Mouse (Mus musculus) erythroid progenitor cell, adult 5-6 weeks (primary cell): ENCODE data around the gene Mapk10. TPM values are rescaled to one million over a fixed set of nuclear protein-coding genes. Genes with fewer than 3 reads are reported as not detected.
"Not testable (repeated sequence)": the region's sequence is repeated elsewhere in the genome, so short reads cannot be mapped to it uniquely, and the experiment has no call there.

Experiments used
- ATAC-seq: replicated peaks from 2 replicates; pipeline ENCODE4 v1.8.0; 2016; ENCODE audit warnings: moderate number of reproducible peaks, mild to moderate bottlenecking, moderate TSS enrichment, inconsistent platforms; ENCODE audit not compliant: poor library complexity, low FRiP score, severe bottlenecking
- total RNA-seq, 2 experiments: library from RNA; stranded (forward) in 1 of 2; stranded (reverse) in 1 of 2; fragments of 150-400 nt in 1 of 2; fragments of 186-747, 209-891 nt in 1 of 2; gene quantifications; 2 replicates each; pipeline versions ENCODE4 v1.2.3 to v1.2.4; 2015 to 2017; ENCODE audit warnings: low replicate concordance in 2 of 2

Gene Mapk10
- total RNA-seq, 2 experiments from 2014 or later = not detected

DNA sequence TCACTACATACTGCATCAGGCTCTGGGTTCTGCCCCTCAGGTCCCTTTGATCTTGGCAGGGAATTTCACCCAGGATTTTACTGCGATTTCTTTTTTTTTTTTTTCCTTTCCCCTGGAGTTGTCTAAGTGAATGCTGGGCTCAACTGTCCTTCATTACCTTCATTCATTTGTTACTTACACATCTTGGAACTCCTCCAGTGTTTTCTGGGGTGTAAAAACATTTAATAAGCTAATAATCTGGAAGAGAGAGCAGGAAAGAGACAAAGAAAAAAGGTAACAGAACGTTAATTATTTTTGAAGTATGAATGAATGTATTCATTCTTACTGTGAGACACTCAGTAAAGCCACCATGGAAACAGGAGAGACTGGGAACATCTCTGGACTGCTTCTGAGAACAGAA lies 219.4 kb downstream of the Mapk10 start:
- no peak for ATAC-seq

DNA sequence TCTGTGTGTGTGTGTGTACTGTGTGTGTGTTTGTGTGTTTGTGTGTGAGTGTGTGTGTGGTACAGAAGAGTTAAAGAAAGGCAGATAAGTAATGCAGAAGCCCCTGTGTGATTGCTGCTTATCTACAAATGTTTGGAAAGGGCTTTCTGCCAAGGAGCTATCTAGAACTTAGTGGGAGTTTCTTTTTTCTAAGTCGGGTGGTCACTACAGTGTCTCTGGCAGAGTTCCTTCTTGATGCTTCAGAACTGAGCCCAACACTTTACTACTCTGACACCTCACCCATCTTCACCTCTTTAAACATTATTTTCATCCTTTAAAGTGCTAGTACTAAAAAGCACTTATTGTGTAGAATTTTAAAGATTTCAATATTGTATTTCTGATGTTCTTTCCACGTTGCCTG lies 232.8 kb downstream of the Mapk10 start:
- no peak for ATAC-seq

DNA sequence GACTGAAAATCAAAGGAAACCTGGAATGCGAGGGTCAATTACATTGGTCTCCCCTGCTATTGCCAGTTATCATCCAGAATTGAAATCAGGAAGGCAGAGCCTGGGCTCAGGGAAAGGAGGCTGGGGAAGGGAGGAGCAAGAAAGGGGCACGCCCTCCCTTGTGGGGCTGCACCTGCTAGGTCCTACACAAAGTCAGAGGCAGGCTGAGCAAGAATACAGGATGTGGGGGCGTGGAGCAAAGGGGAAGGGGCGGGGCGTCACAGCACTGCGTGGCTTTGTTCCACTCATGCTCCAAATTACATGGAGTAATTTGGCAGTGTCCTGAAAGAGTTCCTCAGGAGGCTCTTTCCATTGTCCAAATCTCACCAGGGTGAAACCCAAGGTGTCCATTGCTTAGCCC lies 234.0 kb downstream of the Mapk10 start:
- no peak for ATAC-seq

DNA sequence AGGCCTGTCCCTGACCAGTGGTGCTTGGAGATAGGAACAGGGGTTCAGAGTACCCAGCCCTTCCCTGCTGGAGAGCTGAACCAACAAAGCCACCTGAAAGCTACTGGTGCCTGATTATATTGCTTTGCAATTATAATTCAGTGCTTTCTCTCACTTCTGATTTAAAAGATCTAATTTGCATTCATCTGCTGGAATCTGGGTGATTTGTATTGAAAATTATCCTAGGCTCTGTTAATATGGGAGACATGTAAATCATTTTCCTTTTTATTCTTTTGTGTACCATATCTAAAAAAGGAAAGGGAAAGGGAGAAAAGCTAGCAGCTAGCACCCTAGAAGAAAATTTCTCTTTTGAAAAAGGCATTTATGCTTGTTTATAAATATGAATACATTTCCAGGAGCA lies 234.6 kb downstream of the Mapk10 start:
- no peak for ATAC-seq

DNA sequence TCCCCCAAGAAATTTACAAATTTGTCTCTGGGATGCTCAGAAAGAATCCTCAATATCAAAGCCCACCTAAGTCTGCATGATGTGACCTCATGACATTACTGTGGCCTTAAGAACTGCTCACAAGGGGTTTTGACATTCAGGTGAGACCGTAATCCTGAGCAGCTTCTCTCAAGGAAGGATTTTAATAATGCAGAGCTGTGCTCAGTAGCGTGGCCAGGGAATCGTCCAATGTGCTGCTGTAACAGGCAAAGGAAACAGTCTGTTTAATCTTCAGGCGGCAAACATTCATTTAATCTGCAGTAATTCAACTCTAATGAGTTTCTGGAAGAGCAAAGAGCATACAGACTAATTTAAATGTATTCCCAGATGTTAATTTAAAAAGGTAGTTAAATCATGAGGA lies 236.7 kb downstream of the Mapk10 start:
- no peak for ATAC-seq

DNA sequence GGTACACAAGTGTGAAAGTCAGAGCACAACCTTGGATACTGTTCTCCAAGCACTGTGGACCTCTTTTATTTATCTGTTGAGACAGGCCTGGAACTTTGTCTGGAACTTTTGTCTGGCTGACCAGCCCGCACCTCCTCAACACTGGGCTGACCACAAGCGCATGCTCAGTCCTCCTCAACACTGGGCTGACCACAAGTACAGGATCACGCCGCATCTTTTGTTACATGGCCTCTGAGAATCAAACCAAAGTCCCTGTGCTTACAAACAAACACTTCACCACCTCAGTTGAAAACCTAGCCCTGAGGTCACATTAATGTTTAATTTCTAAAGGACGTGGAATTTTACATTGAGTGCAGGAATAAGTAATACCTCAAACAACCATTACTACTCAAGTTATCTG lies 246.7 kb downstream of the Mapk10 start:
- ATAC-seq = no peak

DNA sequence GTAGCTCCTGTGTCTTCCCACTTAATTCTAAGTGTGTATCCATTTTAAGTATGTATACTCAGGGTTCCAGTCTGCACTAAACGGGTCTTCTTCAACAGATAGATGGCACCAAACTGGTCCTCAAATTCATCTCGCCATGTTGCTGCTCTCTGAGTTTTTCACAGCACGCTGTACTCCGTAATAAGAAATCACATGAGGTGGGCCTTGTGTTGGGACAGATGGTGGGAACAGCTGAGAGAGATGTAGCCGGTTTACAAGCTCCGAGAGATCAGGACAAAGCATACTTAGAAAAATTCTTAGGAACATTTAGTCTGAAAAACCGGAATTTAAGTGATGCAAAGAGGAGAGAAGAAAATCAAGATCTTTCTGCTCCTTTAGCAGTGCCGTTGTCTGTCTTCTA lies 257.7 kb downstream of the Mapk10 start:
- ATAC-seq = no peak

DNA sequence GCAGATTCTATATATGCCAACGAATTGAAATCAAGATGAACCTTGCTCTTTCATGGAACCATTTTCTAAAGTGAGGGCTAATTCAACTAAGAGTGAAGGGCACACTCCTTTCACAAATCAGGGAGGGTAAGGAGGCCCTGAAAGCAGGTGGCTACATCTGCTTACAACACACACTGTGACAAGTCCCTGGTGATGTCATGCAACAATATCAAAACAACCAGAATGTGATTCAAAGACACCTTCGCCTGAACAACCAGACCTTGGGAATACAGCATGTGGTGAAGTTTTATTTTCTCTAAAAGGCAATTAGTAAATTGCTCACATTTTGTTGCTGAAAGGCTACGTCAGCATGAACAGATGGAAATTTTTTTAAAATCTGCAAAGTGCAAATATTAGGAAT lies 258.2 kb downstream of the Mapk10 start:
- ATAC-seq = no peak

DNA sequence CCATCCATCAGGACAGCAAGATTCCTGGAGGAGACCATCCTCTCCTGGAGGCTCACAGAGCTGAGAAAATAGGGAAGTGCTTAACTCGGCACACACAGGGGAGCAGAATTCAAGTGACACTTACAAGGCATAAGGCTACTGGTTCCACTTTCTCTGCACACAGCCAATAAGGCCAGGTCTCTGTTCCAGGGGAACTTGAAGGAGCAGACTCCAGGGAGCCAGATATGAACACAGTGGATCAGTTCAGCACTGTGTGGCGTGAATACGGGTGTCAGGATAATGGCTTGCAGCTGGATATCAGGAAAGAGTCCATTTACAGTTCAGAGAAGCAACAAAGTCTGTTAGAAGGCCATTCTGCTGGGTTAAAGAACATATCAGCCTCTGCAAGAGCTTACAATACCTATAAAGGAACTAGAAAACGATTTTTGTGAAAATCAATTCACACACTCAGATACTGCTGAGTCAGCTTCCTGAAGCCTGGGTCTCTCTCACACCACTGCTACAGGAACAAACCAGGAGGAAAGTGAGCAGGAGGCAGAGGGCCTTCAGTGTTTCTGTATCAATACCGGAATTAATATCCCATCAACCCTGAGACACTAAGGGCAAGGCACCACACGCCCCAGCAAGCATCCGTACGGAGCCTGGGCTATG lies 263.9 kb downstream of the Mapk10 start:
- ATAC-seq = no peak

DNA sequence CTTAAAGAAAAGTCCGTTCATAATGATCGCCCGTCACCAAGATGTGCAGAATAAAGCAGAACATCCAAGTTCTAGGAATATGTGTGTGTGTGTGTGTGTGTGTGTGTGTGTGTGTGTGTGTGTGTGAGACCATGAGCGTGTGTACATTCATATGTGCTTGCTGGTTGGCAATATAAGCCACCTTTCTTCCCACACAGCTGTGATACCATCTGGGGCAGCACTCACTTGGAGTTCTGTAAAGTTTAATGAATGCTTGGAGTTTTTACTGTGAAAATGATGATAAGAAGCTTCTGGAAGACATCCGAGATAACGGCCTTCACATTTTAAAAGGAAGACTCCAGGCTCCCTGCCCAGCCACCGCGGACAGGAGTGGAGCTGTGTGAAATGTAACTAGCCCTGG lies 264.5 kb downstream of the Mapk10 start:
- ATAC-seq = no peak

DNA sequence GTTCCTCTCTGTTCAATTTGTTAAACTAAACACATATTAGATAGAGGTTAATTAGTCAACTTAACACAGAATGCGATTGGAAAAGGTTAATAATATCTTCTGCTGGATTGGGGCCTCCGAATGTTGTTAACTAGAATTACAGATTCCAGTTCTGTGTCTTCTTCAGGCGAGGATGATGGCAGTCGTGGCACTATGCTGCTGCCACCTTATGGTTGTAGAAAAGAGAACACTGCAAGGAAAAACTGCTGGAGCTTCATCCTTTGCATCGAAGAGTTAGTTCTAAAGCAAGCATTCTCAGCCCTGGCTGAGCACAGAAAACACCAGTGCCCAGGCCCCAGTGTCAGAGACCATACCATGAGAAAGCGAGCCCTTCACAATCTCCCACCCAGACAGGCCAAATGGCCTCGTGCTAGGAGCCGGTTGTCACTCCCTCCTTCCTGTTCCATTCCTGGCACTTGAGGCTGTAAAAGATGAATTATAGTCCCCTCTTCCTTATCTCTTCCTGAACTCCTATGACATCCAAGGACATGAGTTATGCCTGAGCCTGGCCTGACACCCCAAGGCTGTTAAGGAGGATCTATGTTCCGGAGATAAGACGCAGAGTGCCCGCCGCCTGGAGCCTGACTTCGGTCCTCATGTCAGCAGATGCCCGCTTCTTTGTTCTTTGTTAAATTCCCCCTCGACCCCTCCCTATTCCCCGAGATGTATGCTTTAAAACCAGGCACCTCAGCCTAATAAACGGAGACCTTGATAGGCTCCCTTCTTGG lies 267.1 kb downstream of the Mapk10 start:
- ATAC-seq = not testable (repeated sequence)

DNA sequence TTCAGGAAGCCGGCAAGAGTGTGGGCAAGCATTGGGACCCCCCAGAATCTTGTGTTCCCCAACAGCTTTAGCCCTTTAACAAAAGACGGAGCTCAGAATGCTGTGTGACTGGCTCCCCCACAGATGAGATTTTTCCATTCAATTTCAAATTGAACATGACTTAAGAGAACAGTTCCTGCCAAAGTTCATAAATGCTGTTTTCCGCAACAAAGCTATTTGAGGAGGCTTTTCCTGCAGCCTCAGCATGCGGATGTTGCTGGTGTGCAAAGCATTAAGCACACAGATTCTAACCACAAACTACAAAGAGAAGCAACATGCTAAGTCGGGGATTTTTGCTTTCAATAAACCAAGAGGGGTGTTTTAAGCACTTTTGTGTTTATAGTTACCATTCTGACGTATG lies 281.0 kb downstream of the Mapk10 start:
- no peak for ATAC-seq

DNA sequence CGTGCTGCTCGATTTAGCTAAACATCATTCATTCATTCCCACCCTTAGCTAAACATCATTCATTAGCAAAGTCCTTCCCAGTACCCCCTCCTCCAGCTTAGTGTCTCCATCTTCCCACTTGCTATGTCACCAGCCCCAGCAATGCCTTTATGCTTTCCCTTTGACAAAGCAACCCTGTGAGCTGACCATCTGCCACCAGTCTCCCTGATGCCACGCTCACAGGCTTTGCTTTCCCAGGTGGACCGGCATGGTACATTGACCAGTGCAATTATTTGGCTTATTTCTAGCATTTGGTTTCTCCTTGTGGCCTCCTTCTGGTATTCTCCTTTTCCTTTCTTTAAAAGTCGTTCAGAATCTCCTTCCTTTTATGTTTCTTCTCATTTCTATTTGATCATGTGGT lies 284.3 kb downstream of the Mapk10 start:
- no peak for ATAC-seq

DNA sequence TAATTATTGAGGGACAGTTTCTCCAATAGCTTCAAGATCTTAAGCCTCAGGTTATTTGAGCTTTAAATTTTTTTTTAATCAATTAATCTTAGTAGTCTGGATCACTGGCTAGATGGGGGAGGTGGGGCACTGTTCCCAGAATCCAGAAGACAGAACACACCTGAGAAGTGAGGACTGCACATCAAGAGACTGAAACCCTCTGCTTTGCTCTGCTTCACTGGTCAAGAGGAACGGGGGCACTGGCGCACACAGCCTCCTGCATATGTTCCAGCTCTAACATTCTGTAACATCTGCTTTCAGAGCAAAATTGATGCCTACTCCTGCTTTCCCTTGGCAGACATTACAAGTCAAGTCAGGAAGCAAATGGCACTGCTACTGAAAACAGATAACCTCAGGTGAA lies 290.9 kb downstream of the Mapk10 start:
- no peak for ATAC-seq

DNA sequence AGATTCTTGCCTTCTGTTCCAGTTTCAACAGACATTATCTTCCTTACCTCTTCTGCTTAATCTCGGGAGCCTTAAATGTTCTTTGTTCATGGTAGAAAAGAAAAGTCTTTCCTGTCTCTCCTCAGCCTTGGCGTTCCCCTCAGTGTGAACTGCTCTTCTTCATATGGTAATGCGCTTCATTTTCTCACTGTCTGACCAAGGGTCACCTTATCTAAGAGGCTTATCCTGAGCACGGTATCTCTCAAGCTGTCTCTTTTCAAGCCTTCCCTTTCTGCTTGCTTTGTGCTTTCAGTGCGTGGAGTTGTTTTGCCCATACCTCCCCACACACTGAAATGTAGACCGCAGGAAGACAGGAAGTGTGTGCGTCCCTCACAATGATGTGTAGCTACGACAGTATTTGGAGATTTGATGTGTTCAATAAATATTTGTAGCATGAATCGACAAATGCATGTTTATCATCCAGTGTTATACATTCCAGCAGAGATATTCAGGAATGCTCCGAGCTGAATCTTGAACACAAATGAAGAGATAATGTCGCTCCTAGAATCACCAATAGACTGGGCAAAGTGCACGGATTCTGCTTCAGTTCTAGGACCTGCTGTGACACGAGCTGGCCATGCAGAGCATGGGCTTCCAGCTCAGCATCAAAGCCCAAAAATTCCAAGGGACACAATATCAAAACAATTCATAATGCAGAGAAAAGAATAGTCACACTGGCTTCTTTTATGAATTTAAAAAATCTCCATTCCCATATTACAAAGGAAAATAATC lies 305.5 kb downstream of the Mapk10 start:
- ATAC-seq = no peak

DNA sequence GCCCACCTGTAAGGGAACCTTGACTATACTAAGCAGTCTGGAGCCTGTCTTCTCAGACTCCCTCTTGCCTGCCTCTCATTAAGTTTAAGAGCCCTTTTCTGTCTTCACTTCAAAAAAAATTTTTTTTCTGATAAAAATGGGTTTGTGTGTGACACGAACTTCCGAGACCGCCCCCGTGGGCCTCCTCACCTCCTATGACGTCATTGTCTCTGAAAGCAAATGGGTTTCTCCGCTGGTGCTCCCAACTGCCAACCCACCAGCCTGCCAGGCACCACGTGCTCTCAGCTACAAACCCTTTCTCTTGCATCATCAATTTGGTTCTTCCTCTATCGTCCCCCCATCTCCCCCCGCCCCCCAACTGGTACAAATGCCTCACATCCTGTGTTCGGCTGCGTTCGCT lies 307.1 kb downstream of the Mapk10 start:
- ATAC-seq = no peak

DNA sequence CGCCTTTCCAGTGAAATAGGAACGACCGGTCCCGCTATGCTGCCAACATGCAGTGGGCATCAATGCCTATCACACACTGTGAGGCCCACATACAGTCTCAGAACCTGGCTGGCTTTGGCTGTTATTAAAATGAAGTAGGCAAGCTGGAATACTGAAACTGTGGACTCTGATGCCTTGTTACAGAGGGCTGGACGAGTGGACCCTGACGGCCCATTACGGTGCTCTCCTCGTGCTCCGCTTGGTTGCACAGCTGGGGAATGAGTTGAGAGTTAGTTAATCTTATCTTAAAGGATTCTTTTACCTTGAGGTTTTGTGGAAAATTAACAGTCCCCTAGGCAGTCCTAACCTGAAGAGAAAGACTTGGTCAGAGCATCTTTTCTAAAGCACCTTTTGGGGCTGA lies 307.6 kb downstream of the Mapk10 start:
- no peak for ATAC-seq

DNA sequence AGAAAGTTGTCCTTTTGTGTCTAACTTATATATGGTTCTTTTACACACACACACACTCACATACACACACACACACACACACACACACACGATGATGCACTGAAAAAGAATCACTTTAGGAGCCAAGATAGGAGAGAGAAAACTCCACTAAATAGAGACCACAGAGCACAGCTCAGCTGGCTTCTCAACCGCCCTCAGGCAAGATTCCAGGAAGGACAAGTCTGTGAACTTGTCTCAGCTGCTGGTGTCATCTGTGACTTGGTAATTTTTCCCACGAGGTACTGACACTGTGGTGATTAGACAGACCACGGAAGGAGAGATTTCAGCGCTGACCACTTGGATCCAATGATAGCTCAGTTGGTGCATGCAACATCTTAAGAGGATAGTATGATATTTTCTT lies 310.0 kb downstream of the Mapk10 start:
- no peak for ATAC-seq

DNA sequence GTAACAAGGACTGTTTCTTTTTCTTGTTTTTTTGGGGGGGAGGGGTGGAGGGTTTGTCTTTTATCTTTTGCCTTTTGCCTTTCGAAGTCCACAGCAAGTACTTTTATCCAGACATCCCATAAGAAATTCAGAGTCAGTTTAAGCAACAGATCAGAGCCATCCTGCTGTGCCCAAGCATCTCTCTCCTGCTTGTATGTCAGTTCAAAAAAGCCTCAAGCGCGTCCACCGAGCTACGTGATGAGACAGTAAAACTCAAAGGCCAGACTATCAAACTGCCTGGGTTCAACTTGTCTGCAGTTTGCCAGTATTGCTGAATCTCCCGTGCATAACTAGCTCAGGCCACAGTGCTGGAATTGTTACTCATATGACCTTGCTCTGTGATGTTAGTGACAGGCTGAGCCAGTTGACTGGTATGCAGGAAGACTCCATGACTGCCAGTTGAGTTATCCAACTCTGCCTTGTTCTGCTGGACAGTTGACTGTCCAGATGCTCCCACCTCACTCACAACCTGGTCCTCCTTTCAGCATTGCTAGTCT lies 311.4 kb downstream of the Mapk10 start:
- ATAC-seq = no peak

DNA sequence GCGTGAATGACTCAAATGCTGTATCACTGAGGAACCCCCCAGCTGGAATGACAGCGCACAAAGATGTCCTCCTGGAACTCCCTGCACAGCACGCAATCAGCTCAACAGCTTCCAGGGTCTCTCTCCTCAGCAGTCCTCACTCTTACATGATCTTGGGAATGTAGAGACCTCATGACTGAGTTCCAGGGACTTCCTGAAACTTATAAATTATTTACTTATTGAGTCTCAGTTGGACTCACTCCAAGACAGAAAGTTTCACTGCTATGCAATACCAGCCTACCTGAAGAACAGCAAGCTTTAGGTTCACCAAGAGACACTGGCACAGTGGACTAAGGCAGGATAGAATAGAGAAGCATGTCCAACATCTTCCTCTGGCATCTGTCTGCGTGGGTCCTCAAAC lies 312.8 kb downstream of the Mapk10 start:
- no peak for ATAC-seq

DNA sequence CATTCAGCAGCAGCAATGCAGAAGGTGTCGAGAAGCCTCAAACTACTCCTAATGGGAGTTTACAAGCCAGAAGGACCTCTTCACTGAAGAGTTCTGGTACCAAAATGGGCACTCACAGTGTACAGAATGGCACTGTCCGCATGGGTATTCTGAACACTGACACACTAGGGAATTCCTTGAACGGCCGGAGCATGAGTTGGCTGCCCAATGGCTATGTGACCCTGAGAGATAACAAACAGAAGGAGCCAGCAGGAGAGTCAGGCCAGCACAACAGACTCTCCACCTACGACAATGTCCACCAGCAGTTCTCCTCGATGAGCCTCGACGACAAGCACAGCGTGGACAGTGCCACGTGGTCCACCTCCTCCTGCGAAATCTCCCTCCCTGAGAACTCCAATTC lies 318.9 kb downstream of the Mapk10 start:
- no peak for ATAC-seq
